Mouse (Mus musculus) ovary, postnatal 10 days (tissue): ENCODE results near the gene Bfsp2.

Source experiments
- DNase-seq: peaks from one replicate; pipeline ENCODE4 v3.0.0; 2022; ENCODE audit warnings: low spot score

Bfsp2 gene

DNA sequence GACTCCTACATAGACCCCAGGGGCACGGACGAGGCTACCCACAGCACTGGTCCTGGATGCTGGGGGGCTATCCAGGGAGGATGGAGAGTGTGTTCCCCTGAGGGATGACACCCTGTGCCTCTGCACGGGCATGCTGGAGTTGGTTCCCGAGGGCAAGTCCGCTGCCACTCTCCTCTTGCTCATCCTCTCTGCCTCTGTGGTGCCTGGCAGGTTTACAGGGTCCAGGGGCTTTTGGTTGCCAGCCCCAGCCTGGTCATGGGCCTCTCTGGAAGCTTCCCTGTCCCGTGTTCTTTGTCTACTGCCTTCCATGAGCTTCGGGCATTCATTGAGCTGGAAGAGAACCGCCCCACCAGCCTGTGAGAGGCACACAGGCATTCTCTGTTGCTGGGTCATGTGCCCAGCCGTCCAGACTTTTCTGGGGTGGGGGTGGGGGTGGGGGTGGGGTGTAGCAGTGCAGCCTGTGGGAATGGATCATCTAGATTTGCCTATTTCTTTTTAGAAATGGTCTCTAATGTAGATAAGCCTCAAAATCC lies at the start of gene Bfsp2:
Bfsp2 (minus strand) TSS at position 377 of the 533 bp plus-strand sequence.
- no peak for DNase-seq

DNA sequence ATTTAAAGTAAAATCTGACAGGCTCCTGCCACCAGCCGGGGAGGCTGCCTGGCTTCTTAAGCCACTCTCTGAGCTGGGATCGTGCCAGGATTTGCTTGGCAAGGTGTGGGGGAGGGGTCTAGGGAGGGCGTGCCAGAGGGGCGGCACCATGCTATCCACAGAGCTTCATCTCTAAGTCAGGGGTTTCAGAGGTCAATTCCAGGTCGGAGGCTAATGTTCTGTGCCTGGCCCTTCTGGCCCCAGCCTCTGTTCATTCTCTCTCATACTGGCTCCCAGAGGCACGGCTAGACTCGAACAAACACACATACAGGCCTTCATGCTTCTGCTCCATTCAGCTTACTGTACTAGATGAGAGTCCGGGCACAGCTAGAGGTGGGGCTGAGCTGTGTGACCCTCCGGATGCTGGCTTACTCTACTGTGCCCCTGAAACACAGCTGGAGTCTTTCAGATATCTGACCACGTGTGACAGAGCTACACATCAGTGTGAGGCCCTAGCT lies 44.9 kb upstream of the Bfsp2 start:
- no peak for DNase-seq

DNA sequence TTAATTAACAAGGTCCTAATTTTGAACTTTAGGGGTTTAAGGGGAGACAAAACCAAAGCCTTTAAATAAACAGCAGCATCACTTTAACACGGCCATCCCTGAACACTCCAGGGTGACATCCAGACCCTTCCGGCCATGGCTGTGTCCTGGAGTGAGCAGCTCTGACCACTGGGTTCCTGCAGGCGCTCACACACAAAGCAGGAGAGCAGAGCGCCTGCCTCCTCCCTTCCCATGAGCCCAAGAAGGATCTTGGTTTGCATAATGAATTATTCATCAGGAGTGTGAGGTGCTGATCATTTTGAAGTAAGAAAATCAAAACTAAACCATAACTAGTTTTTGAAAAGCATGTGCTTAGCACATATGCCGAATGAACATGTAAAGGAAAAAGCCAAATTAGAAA lies 44.4 kb upstream of the Bfsp2 start:
- DNase-seq = no peak

DNA sequence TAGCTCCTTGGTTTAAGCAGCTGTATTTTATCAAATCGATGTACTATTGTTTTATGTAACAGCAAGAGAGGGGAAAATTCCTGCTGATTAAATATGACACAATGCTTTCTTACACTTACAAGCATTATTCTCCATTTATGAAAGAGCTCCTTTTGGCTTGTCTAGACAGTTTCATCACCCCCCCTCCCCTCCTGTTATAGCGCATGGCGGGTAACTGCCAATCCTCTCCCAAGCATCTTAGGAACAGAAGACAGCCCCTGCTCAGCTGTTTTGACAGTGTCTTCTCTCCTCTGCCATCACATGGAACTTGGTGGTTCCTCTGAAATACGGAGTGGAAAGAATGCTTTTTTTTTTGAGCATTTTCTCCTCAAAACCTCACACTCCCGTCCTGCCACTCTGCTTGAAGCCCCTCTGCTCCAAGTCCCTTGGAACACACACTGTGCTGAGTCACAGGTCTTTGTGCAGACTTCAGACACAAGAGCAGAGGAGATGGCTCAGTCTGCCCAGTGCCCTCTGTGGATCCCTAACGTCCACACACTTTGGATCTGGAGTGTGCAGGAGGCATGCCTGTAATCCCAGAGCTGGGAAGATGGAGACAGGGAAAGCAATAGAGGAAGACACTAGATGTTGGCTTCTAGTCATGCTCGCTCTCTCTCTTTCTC lies 43.7 kb upstream of the Bfsp2 start:
- no peak for DNase-seq

DNA sequence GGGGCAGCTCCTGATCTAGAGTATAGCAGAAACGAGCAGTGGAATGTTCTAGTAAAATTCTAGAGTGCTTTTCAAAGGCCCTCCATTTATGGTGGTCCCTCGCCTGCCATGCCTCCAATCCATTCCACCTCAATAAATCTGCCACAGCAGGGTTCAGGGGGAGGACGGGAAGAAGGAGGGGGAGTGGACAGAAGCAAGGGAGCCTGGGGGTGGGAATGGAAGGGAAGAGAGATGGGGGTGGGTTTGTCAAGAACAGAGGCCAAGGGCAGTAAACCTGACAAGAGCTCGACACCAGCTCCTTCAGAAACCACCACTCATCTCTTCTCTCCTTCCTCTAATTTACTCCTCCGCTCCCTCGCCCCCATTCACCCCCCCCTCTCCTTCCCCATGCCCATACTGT lies 42.8 kb upstream of the Bfsp2 start:
- DNase-seq = no peak

DNA sequence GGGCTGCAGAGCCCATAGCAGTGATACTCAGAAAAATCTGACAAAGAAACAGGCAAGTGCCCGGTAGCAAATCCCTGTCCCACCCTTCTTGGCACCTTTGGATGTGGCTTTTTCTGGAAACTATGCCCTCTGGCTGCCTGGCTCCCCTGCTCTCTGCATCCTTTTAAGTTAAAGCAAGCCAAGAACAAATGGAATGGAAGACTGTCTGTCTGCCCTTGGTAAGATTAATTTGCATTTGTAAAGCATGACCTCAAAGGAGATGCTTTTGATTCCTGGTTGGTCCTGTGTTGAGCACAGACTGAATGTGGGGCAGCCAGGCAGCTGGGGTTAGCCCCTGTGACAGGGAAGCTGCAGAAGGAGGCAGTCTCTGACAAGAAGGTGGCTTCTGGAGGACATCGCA lies 33.7 kb upstream of the Bfsp2 start:
- DNase-seq = no peak

DNA sequence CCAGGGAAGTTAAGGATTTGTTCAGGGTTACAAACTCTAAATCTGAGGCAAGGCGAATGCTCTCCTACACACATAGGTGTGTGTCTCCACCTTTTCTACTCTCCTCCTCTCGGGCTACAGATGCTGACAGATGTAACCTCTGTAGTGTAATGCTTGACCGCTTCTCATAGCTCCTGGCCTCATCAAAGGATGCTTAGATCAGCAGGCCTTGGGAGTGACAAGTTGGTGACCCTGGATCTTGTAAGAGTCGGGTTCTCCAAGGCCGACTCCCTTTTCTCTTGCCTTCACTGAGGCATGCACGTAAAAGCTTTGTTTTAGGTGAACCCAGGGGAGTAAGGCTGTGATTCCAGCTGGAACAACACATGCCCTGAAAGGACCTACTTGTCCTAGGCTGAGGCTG lies 32.0 kb upstream of the Bfsp2 start:
- DNase-seq = no peak

DNA sequence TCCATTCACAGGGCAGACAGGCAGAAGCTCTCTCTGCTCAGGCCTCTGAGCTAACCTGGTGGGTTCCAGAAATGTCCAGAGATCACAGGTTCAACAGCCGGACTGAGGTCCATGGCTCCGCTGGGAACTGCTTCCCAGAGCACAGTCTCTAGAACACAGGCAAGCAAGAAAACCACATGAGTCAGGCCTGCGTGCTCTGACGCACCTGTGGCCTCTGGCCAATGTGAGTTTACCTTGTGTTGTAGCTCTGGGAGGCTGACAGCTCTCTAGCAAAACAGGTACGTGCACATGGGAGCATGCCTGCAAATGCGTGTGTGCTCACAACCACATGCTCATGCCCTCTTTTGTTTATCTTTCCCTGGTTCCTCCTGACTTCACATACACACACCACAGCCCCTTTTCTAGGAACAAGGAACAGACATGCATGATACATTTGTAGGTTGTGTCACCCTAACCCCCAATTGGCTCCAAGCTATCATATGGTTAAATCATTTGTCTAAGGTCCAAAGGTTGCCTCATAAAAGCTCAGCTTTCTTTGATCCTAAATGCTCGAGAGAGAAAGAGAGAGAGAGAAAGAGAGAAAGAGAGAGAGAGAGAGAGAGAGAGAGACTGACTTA lies 26.9 kb upstream of the Bfsp2 start:
- DNase-seq = no peak

DNA sequence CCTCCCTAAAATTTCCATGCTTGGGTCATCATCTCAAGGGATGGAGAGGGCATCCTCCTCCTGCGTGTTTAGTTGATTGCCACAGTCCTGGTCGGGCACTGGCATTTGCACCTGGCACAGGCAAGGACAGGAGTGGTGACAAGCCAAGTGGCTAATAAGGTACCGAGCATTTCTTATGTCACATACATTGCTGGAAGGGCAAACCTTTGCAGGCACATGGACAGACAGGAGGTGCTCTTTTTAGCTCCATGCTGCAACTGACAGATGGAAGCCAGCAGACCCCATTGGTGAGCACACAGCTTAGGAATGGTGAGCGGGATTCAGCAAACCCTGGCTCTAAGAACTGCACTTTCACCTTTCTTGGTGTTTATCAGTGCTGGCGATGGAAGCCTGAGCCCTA lies 24.8 kb upstream of the Bfsp2 start:
- DNase-seq = no peak

DNA sequence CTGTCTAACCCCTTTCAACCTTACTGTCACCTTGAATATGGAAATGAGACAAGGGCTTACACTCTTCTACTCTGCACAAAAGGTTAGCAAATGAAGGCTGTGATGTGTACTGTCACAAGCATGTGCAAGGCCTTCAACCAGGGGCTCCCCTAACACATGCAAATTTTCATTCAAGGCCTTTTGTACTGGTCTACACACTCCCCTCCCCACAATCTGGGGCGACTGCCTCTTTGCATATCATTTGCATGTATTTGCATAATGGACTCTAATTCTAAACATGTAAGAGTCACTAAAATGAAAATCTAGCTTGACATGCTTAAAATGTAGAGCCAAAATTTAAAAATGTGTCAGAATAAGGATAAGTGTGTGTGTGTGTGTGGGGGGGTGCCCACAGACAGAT lies 24.4 kb upstream of the Bfsp2 start:
- DNase-seq = no peak

DNA sequence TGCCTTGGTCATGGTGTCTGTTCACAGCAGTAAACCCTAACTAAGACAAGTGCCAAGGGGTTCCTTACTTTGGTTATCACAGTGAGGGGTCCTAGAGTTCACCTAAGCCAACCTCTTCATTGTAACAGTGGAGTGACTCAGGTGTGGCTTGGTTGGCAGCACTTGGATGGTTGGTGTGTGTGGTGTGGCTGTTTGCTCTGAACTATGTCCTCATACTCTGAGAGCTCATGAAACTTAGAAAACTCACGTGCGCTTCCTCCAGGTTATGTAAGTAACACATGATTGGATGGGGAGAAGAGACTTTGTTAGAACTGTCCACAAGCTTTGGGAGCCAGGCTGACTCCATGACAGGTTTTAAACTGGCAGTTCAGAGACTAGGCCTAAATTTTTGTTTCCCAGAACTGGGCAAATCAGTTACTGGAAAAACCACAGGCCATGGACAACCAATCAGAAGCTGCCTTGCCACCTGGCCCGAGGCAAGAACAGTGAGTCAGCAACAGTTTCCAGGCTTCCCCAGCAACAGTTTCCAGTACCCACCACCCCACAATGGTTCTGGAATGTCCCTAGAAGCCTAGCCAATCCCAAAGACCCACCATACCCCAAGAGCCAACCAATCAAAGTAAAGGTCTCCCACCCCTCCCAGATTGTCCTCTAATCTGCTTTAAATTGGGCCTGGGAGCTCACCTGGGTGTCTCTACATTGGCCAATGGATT lies 23.5 kb upstream of the Bfsp2 start:
- DNase-seq = no peak

DNA sequence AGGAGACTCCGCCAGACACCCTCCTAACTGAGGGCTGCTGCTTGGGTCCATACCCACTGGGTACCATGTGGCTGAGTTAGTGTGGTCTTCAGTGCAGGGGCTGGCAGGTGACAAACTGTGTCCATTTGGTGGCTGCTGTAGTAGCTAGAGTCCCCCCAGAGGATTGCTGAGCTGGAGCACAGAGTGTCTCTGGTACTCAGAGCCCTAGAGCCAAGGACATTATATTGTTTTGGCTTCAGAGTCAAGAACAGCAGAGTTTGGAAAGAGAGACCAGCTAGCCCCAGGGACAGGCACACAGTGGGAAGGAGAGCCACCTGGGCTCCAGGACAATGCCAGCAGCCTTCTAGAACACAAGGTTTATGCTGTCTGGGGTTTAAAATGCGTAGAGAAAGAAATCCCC lies 22.4 kb upstream of the Bfsp2 start:
- no peak for DNase-seq

DNA sequence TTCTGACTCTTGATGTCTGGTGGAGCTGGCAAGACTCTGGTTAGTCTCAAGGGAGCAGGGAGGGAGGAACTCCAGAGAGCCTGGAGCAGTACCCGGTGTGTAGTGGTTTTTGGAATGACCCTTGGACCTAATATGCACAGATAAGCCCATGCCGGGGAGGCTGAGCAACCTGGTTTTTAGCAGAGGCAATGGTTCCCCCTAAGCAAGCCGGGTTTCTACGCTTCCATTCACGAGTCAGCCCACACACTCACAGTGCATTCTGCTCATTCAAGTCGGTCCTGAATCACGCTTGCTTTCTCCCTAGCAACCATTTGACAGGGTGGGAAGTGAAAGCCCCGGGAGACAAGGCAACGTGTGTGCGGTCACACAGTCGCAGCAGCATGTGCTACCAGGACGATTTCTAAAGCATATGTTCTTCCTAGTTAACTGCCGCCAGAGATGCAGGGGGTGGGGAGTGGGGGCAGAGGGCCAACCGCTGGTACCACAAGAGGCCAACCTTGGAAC lies 21.7 kb upstream of the Bfsp2 start:
- DNase-seq = no peak

DNA sequence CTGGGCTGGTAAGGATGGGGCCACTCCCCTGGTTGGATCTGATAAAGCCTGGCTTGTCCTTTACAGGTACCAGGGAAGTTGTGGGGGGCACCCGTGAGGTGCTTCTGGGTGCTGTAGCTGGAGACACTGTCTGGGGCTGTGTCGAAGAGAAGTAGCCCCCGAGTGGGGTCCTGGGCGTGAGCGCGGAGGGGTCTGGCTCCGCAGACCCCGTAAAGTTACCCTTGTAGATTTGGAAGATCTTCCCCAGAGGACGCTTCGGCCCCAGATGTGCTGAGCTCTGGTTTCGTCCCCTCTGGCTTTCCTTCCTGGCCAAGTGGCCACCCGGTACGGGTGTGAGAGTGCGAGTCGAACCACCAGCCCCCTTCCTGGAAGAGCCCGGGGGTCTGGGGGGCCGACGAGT lies 19.1 kb upstream of the Bfsp2 start:
- DNase-seq = no peak

DNA sequence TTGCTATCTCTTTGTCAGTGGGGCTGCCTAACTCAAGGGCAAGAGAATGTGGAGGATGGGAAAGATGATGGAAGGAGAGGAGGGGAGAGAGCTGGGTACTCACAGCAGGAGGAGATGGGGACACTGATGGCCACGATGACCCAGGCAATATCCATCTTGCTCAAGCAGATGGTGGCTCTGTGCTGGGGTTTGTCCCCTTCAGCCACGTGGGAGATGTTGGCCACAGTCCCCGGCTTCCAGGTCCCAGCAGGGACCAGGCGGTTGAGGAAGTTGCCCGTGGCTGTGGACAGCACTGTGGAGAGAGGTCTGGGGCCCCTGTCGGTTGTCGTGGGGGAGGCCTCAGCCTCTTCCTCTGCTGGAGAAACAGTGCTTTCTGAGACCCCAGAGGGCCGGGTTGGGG lies 18.5 kb upstream of the Bfsp2 start:
- no peak for DNase-seq

DNA sequence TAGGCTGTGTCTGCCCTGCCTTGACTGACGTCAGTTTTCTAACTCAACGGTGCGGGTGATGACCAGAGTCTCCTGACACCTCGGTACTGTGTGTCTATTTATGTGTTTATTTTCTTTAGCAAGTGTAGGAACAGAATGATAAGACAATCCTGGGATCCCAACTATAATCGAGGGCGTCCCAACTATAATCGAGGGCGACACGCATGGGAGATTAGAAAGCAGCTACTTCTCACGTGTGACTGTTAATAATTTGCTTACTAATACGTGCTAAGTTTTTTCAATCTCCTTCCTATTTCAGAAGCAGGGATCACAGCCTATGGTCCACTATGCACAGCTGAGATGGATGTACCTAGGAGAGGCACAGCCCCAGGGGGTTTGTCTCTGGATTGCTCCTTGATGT lies 15.2 kb upstream of the Bfsp2 start:
- DNase-seq = no peak

DNA sequence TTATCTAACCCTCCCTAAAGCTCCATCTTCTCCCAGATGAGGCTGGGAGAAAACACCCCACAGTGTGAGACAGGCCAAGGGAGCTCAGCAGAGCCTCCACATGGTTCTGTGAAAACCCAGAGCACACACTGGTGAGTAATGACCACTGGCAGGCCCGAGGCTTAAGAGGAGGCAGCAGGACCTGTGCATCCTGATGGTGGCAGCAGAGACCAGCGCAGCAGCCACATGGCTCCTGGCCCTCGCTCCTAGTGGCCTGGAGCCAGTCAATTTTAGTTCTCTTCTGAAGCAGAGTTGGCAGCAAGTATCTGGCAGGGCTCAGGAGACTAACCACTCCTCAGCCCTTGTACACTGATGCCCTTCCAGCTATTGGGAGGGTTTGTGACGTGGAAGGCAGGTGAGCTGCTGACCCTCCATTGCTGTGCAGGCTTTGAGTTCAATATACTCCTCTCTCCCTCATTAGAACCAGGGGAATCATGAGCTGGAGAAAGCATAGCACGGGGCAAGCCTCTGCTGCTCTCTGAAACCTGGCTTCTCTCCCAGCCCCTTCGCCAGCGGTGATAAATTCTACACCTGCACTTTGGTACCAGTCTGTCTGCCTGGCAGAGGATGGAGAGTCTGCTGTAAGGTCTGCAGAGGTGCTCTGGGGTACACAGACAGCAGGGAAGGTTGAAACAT lies 14.3 kb upstream of the Bfsp2 start:
- peak; percentile 39 for DNase-seq

DNA sequence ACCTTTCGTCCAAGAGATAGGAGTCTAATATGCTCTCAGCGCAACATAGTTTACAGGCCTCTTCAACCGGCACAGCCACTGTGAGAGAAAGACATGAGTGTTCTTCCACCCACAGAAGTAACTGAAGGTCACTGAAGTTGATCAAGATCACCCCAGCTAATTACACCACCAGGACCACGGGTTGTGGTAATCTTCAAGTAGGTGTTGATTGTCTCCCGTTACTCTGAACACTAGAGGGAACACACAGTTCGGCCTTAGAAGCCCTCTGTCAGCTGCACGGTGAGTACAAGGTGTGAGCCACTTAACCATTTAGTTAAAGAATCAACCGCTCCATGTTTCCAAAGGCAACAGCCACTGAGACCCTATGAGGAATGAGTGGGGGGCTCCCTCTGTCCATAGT lies 11.8 kb upstream of the Bfsp2 start:
- DNase-seq = no peak

DNA sequence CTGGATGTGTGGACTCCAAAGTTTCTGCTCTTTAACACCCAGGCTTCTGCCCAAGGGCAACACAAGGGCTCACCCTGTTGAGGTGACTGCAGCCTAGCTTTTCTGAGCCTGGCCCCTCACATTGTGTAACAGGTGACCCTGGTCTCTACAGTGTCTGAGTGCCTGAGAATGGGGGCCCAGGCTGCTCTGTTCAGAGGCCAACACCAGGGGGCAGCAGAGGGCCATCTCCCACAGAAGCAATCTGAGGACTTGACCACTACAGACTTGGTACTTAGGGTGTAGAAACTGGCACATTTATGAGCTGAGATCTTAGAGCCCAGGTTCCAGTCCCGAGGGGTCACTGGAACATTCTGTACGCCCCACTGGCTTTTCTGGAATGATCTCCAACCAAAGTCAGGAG lies 10.2 kb upstream of the Bfsp2 start:
- DNase-seq = peak; percentile 67

DNA sequence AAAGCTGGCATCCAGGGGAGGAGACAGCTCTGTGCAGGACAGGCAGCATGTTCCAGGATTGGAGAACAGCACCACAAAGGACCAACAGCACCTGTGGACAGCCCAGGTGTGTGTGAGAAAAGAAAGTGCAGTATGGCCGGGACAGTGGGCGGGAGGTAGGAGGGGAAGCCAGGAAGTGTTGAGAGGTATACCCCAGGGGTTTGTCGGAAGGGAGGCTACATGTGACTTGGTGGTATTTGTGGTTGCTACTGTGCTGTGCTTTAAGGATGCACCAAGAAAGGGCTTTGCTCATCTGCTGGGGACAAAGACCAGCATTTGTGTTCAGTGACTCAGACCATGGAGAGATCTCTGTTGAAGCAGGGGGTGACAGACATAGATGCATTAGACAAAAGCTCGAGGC lies 9.7 kb upstream of the Bfsp2 start:
- no peak for DNase-seq

DNA sequence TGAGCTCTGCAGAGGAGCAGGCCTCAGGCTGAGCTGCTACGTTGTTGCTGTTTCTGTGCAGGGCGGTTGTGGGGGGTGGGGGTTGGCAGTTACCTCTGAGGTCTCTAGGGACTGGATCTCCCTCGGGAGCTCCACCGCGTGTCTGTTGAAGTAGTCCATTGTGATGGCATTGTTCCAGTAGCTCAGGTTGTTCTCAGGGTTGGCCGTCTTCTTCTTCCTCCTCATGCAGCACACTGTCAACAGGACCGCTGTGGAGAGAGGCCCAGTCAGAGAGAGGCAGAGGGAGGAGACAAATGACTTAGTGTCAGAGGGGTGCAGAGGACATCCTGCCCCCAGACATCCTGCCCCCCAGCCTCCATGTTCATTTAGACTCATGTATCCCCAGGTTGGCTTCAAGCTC lies 8.9 kb upstream of the Bfsp2 start:
- no peak for DNase-seq

DNA sequence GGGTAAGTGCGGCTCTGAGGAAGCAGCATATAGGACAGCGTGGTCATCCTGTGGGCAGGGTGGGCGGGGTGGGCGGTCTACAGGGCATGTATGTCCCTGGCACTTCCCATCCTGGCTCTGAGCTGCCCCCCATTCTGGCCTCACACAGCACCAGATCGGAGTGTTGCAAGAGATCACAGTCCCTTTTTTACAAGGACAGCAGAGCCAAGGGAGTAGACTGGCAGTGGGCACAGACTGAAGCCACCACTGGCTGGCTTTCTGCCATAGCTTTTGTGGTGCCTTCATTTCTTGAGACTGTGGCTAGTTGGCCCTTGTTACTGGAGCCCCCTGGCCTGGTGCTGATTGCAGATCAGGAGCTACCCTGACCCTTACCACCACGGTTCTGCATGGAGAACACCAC lies 6.0 kb upstream of the Bfsp2 start:
- no peak for DNase-seq
